Mouse (Mus musculus) forebrain, embryonic 11.5 days (tissue): ENCODE results near the gene Cdc37. TPM values are rescaled to one million over a fixed set of nuclear protein-coding genes. Genes with fewer than 3 reads are reported as not detected.
A peak's percentile ranks its signal among the peaks of the same experiment; 100 is the strongest.

ENCODE experiments used
- ATAC-seq: fragments of 200-750 bp; cut with Nextera tagmentation; replicated peaks from 2 replicates; pipeline ENCODE4 v1.8.0; 2017; ENCODE audit warnings: moderate TSS enrichment; ENCODE audit not compliant: low FRiP score
- DNase-seq: peaks from one replicate; pipeline ENCODE4 v3.0.0-alpha.2; 2017; ENCODE audit warnings: low spot score
- H3K27ac ChIP-seq: fragments of 300-500 bp; sonication (generic); 2 replicates; pipeline ENCODE4 v1.5.1; 2014; ENCODE audit warnings: low read depth, low read length
- H3K27me3 ChIP-seq: fragments of 300-500 bp; sonication (generic); 2 replicates; pipeline ENCODE4 v1.6.1; 2014; ENCODE audit warnings: mild to moderate bottlenecking, low read length, mixed read lengths; ENCODE audit not compliant: control insufficient read depth, insufficient read depth
- H3K36me3 ChIP-seq: fragments of 300-500 bp; sonication (generic); 2 replicates; pipeline ENCODE4 v1.6.1; 2014; ENCODE audit warnings: mild to moderate bottlenecking, low read length, moderate library complexity, mixed read lengths; ENCODE audit not compliant: control insufficient read depth, insufficient read depth
- H3K4me1 ChIP-seq: fragments of 300-500 bp; sonication (generic); replicated peaks from 2 replicates; pipeline ENCODE4 v1.6.1; 2014; ENCODE audit warnings: low read length, mixed read lengths; ENCODE audit not compliant: control insufficient read depth, insufficient read depth
- H3K4me2 ChIP-seq: fragments of 300-500 bp; sonication (generic); 2 replicates; pipeline ENCODE4 v1.6.1; 2014; ENCODE audit warnings: low read depth, mild to moderate bottlenecking, low read length, moderate library complexity, mixed read lengths; ENCODE audit not compliant: severe bottlenecking
- H3K4me3 ChIP-seq: fragments of 300-500 bp; sonication (generic); 2 replicates; pipeline ENCODE4 v1.5.1; 2014; ENCODE audit warnings: low read depth, low read length
- H3K9ac ChIP-seq: fragments of 300-500 bp; sonication (generic); 2 replicates; pipeline ENCODE4 v1.6.1; 2014; ENCODE audit warnings: low read length
- H3K9me3 ChIP-seq: fragments of 300-500 bp; sonication (generic); 2 replicates; pipeline ENCODE4 v1.6.1; 2016; ENCODE audit warnings: low read length, mixed read lengths; ENCODE audit not compliant: control insufficient read depth
- WGBS: fragments of 180-500 bp; shearing (Covaris S2); extraction: QIAGEN DNeasy Blood & Tissue Kit; methylation state at CpG from one replicate; pipeline ENCODE4 v1.1.7; 2014; 5-methylcytosine and 5-hydroxymethylcytosine counted together
- polyA plus RNA-seq: library from polyadenylated mRNA; unstranded; fragments of >200 nt; fragmentation: Nextera tagmentation; extraction: Ambion mirVana; gene quantifications from 2 replicates; pipeline ENCODE4 v1.2.1, GENCODE M21; 2014

Cdc37 gene
- polyA plus RNA-seq, 1 experiment from 2014 or later = 300 TPM

DNA sequence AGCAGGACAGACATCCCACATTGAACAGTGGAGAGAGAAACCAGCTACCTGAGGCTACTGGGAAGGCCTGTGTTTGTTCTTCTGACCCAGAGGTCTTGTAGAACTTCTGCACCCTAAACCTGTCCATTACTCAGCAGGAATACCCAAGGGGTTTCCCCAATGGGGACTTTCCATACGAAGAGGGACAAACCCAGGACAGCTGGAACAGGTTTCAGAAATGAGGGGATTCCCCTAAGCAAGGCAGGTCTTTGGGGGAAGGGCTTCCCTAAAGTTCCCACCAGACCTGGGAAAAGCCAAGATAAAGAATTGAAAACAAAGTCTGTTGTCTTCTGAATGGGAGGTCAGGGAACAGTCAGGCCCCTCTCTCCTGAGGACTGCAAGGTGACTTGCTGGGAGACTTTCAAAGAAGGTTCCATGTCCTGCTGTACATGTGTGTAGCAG, 13.8 kb downstream of the Cdc37 start:
- Histone ChIP-seq H3K36me3 (peaks cover 15% of the 10 kb centered on the region), H3K9me3 (no peaks in the 10 kb centered on the region), H3K4me2 (no peak overlapping the region), H3K27ac (no peak overlapping the region), H3K9ac (no peak overlapping the region), H3K27me3 (no peaks in the 10 kb centered on the region), H3K4me1 (no peaks in the 10 kb centered on the region), H3K4me3 (no peak overlapping the region)
- WGBS = 79% methylated on average over 1 of the region's 1 CpGs
- ATAC-seq (no peak), DNase-seq (no peak)

DNA sequence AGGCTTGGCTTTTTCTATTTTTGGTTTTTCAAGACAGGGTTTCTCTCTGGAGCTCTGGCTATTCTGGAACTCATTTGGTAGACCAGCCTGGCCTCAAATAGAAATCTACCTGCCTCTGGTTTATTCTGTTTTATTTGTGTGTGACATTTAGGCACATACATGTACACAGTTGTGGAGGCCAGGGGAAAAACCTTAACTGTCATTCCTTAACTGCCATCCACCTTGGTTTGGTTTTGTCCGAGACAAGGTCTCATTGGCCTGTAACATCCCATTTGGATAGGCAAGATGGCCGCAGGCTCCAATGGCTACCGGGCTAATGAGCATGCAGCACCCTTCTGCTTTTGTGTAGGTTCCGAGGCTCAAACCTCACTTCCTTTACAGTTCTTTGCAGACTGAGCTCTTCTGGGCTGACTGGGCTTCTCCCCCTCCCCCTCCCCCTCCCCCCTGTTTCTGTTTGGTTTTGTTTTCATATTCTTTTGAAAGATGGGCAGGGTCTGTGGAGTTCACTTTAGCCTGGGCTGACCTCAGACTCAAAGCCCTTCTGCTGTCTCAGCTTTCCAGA, 14.4 kb downstream of the Cdc37 start:
- DNase-seq (no peak), ATAC-seq (no peak)
- Histone ChIP-seq H3K9me3 (no peaks in the 10 kb centered on the region), H3K4me1 (peaks cover 3% of the 10 kb centered on the region; the same call in 1 of the 2 replicates), H3K27ac (no peak overlapping the region), H3K9ac (no peak overlapping the region), H3K4me3 (no peak overlapping the region), H3K36me3 (peaks cover 12% of the 10 kb centered on the region), H3K27me3 (no peaks in the 10 kb centered on the region), H3K4me2 (no peak overlapping the region)
- 73% methylated on average over 4 of the region's 4 CpGs for WGBS

DNA sequence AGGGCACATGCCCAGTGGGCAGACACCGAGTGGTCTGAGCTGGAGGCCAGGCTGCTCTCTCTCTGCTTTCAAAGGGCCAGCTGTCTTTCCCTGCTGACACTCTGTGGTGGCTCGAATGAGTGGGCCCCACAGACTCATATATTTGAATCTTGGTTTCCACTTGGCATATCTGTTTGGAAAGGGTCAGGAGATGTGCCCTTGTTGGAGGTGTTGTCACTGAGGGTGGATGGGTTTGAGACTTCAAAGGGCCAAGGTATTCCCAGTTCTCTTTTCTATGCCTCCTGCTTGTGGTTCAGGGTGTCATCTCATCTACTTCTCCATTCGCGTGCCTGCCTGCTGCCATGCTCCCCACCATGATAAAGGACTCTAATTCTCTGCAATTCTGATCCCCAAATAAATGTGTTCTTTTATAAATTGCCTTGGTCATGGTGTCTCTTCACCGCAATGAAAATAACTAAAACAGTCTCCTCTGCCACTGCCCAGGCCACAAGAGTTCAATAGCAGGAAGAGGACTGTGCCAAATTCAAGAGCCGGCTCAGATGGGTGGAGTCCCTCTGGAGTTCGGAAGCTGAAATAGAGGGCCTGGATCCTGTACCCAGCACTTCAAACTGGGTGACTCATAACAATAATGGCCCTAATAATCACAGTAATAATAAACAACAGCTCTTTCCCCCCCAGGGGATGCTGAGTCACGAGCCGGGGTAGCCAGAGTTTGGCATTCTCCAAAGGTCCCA, 15.0 kb downstream of the Cdc37 start:
- H3K27ac ChIP-seq = no peak overlapping the region
- no peak overlapping the region for H3K4me2 ChIP-seq
- peaks cover 8% of the 10 kb centered on the region for H3K36me3 ChIP-seq
- H3K4me1 ChIP-seq = peaks cover 3% of the 10 kb centered on the region; the same call in 1 of the 2 replicates
- H3K9me3 ChIP-seq = no peaks in the 10 kb centered on the region
- ATAC-seq (no peak), DNase-seq (no peak)
- no peak overlapping the region for H3K9ac ChIP-seq
- WGBS = 83% methylated on average over 9 of the region's 9 CpGs
- H3K27me3 ChIP-seq = no peaks in the 10 kb centered on the region
- no peak overlapping the region for H3K4me3 ChIP-seq

DNA sequence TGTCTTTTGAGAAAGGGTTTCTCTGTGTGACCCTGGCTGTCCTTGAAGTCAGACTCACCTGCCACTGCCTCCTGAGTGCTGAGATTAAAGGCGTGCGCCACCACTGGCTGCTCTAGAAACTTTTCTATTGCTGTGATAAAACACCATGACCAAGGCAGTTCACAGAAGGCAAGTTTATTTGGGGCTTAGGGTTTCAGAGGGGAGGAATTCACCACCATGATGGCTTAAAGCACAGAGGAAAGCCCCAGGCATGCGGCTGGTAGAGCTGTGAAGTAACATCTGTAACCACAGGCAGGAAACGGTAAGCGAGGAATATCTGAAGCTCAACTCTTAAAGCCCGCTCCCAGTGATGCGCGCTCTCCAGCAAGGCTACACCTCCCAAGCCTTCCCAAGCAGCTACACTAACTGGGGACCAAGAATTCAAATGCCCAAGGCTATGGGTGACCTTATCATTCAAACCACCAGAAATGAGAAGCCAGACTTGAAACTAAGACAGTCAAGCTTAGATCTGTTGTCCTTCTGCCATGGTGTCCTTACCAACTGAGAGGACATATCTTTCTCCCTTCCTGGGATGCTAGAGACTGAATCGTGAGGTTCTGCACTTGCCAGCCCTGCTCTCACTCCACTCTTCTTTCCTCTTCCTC, 16.6 kb downstream of the Cdc37 start:
- DNase-seq = no peak
- H3K27me3 ChIP-seq = no peaks in the 10 kb centered on the region
- no peak overlapping the region for H3K4me2 ChIP-seq
- no peak for ATAC-seq
- H3K36me3 ChIP-seq = no peaks in the 10 kb centered on the region
- H3K9me3 ChIP-seq = no peaks in the 10 kb centered on the region
- WGBS = 82% methylated on average over 9 of the region's 9 CpGs
- no peak overlapping the region for H3K9ac ChIP-seq
- no peak overlapping the region for H3K4me3 ChIP-seq
- H3K4me1 ChIP-seq = peaks cover 3% of the 10 kb centered on the region; the same call in 1 of the 2 replicates
- no peak overlapping the region for H3K27ac ChIP-seq

DNA sequence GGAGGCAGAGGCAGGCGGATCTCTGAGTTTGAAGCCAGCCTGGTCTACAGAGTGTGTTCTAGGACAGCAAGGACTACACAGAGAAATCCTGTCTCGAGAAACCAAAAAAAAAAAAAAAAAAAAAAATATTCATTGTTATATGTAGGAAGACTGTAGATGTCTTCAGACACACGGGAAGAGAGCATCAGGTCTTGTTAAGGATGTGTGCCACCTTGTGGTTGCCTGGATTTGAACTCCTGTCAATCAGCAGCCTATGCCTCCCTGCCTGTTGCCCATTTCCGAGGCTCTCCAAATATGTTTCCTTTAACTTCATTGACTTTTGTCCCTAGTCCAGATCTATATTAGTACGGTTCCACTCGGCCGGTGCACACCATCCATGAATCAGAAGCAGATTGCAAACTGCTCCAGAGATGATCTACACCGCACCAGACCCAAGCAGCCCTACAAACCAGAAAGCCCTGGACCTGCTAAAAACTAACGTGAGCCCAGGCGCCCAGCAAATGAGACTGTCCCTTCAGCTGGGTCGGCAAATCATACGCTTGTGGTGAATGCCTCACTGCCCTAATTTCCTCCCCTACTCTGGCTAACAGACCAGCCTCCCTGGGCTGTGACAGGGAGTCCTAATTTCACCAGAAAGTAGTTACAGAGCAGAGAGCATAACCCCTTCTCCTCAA, 17.5 kb downstream of the Cdc37 start:
- Histone ChIP-seq H3K9ac (no peak overlapping the region), H3K4me3 (no peak overlapping the region), H3K36me3 (no peaks in the 10 kb centered on the region), H3K4me1 (peaks cover 3% of the 10 kb centered on the region; the same call in 1 of the 2 replicates), H3K4me2 (no peak overlapping the region), H3K27ac (no peak overlapping the region), H3K27me3 (no peaks in the 10 kb centered on the region), H3K9me3 (no peaks in the 10 kb centered on the region)
- DNase-seq (no peak), ATAC-seq (no peak)
- 87% methylated on average over 12 of the region's 12 CpGs for WGBS

DNA sequence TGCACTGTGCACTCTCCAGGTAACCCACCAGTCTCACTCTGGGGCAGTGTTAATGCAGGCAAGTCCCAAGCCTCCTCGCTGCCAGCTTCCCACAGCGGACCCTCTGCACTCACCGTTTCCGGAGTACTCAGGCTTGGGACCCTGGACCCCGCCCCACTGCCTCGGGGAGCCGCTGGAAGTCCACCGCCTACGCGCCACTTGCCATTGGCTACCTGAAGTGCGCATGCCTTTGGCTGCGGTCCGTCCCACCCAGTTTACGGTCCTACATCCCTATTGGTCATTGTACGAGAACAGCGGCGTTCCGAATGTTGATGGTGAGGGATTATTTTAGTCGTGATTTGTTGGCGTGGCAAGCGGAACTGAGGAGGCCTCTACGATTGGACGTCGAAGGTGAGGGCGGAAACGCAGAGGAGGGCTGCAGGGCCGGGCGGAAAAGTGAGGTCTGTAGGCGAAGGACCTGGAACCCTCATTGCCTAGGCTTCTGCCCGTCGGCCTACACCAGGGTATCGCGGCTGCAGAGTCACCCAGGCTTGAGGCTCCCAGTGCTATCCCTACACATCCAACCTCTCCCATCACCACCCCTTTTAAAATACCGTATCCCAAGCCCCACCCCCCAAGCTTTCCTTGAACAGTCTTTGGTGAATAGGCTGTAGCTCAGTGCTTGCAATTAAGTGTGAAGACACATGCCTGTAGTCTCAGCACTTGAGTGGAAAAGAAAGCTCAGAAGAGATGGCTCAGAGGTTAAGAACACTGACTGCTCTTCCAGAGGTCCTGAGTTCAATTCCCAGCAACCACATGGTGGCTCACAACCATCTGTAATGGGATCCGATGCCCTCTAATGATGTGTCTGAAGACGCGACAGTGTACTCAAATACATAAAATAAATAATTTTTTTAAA, 18.5 kb downstream of the Cdc37 start, which contains the start of gene Tyk2:
Tyk2 (minus strand) TSS at position 185 of the 898 bp plus-strand sequence.
- peak; percentile 98 for ATAC-seq
- H3K27ac ChIP-seq = no peak within 1 kb of the TSS
- peak within 1 kb of the TSS; percentile 57 for H3K4me3 ChIP-seq
- H3K9me3 ChIP-seq = no peaks in the 10 kb centered on the region
- peaks cover 3% of the 10 kb centered on the region; the same call in 1 of the 2 replicates for H3K4me1 ChIP-seq
- 7% methylated on average over 37 of the region's 37 CpGs for WGBS
- no peaks in the 10 kb centered on the region for H3K27me3 ChIP-seq
- peak within 1 kb of the TSS; percentile 62 for H3K4me2 ChIP-seq
- H3K9ac ChIP-seq = peak within 1 kb of the TSS; percentile 67
- DNase-seq = peak; percentile 96
- H3K36me3 ChIP-seq = no peaks in the 10 kb centered on the region

DNA sequence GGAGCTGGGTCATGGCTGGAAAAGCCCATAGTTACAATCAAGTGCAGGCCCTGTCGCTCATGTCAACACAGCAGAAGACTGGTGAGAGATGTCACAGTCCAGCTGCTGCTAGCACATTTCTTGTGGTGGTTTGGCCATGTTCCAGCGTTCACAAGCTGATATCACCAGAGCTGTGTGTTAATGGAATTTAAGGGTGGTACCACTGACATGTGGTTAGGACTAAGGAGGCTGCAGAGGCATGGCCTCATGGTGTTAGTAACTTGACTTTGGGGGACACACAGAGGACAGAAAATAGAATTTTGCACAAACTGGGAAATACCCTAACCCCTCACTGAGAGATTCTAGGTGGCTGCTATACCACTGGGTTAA, 23.5 kb downstream of the Cdc37 start:
- Histone ChIP-seq H3K27me3 (no peaks in the 10 kb centered on the region), H3K4me3 (no peak overlapping the region), H3K36me3 (no peaks in the 10 kb centered on the region), H3K4me1 (peaks cover 3% of the 10 kb centered on the region; the same call in 1 of the 2 replicates), H3K4me2 (no peak overlapping the region), H3K9me3 (no peaks in the 10 kb centered on the region), H3K27ac (no peak overlapping the region), H3K9ac (no peak overlapping the region)
- DNase-seq (no peak), ATAC-seq (no peak)
- WGBS = 88% methylated on average over 2 of the region's 2 CpGs
